Mouse (Mus musculus): ENCODE results near the gene Spaca1. TPM values are rescaled to one million over a fixed set of nuclear protein-coding genes. Genes with fewer than 3 reads are reported as not detected.
"Not testable (repeated sequence)": the region's sequence is repeated elsewhere in the genome, so short reads cannot be mapped to it uniquely, and the experiment has no call there.

Gene Spaca1
- not detected for total RNA-seq (2021)
- long read RNA-seq, experiment 1 = 0 reads
- long read RNA-seq, experiment 2 = 0 reads

DNA sequence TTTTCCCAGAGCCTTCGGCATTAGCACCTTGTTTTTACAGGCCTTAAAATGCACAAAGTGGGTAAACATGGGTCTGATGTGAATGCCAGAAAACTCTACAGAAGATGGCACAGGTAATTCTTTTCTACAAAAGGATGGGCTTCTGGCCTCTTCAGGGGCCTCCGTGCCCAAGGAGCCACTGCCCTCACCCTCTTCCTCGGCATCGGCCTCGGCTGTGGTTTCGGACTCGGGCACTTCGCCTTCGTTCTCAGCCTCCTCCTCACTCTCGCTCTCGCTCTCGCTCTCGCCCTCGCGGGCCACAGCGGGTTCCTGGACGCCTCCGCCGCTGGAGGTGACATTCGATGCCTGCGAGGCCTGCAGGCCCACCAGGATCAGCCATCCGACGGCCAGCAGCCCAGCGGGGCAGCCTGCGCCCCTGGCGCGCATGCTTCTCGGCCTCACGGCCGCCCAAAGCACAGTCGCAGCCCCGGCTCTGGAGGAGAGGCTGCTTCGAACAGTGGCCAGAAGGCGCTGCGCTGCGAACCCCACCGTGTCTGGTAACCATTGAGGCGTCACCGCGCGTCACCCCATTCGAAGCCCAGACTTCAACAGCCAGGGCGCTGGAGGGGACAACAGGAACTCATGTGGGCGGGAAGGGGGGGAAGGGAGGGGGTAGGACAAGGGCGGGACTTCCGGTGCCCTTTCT is at the start of gene Spaca1:
Gene Spaca1, minus strand, starts transcription at position 621 of the 685 bp plus-strand sequence.
- no peak for DNase-seq

DNA sequence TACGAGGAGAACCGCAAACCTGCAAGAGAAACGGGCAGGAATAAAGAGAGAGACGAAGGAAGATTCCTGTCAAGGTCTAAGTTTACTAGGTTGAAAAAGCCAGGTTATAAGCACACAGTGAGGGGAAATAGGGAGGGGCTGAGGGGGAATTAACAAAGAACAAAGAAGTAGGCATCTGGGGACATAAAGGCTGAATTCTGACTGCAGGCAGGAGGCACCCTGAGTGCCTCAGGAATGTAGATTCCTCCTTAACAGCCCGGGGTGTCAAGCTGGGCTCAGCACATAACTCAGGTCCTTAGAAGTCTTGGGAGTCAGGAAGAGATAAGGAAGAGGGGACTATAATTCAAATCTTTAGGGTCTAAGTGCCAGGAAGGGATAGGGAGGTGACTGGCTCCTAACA is 37.3 kb upstream of the Spaca1 start:
- DNase-seq = not testable (repeated sequence)

- no peak for DNase-seq
Measured at GRCm38 (mm10) chr4:34081064-34081463, 31.1 kb upstream of the Spaca1 start.

DNA sequence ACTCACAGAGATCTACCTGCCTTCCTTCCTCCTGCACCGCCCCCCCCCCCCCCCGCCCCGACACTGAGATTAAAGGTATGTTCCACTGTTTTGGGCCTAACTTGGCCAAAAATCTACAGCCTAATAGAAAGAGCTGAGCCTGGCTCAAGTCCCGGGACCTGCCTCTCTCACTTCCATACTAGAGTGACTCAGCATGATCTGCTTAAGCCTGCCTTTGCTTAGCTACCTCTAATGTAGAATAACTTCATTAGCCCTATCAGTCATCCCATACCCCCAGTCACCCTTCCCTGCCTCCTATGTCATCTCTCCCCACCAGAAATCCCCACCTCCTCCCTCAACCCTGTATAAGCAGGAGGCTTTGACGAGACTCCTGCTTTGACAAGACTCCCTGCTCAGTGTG is 19.0 kb upstream of the Spaca1 start:
- DNase-seq = no peak

- DNase-seq = no peak
Measured at GRCm38 (mm10) chr4:34058320-34058719, 8.3 kb upstream of the Spaca1 start.

DNA sequence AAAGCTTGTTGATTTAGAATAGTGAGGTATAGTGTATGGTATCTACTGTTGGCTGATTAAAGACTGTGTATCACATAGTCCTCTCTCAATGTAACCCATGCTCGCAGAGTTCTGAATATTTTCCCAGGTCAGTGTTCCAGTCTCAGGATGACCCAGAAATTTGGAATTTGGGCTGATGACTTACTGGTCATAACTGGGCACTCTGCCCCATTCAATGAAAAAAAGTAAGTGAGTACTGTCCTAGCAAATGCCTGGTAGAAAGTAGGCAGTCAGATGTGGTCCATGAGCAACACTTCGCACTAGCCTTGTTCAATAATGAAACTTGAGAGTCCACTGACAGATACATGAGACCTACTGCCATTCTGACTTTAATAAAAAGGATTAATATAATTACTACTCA is 23.2 kb downstream of the Spaca1 start:
- no peak for DNase-seq

GRCm38 (mm10) chr4:34021456-34021855 is 28.5 kb downstream of the Spaca1 start:
- DNase-seq = no peak

DNA sequence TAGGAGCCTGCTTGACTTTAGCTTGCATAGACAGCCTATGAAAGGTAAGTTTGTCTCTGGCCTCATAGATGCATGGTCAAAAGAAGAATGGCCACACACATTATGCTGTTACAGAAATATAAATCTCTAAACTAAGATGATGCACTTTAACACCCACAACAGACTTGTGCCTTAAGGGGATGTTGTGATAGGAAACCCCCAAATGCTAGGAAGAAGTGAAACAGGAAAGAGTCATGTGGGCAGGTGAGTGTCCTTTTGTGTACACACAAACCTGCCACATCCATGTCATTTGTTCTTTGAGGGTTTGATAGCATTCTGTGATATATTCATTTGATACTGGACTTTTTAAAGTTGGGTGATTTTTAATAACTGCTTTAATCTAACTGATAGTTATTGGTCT is 53.6 kb downstream of the Spaca1 start:
- DNase-seq = no peak

DNA sequence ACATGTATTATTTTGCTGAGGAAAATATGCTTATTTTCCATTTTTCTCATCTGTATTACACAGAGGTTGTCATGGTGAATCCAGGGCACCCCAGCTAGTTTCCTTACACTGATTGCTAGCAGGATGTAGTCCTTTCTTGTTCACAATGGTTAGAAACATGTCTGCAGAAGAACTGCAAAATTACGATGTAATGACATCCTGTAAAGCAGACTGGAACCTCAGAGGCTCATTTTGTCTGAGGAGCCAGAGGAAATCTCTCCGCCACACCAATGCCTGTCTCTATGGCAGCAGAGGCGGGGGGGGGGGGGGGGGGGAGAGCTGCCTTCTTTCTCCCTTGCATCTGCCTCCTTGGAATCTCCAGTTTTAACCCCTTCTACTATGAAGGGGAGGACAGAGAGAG is 57.3 kb downstream of the Spaca1 start:
- no peak for DNase-seq

GRCm38 (mm10) chr4:33988466-33989089 is 61.4 kb downstream of the Spaca1 start:
- DNase-seq = no peak

Other genes starting within 250 kb of the Spaca1 start
- under 1 TPM; 0.10 to 0.22 TPM for gene Cnr1, start 125.6 kb downstream of the Spaca1 start, total RNA-seq (2021)

Measured in heart, adult 18-20 months (tissue).